Mouse (Mus musculus) left cerebral cortex, adult 2 months (tissue): ENCODE measurements around the gene Trh. TPM values are rescaled to one million over a fixed set of nuclear protein-coding genes. Genes with fewer than 3 reads are reported as not detected.

Experiments
- DNase-seq, 2 experiments: peaks; one replicate each; pipeline ENCODE4 v3.0.0; 2021 to 2022; ENCODE audit warnings: low spot score in 2 of 2, mixed read lengths in 1 of 2; ENCODE audit errors: extremely low spot score in 1 of 2
- H3K27ac ChIP-seq: fragments of 200-600 bp; 2 replicates; pipeline ENCODE4 v1.8.1; 2022
- H3K4me3 ChIP-seq: fragments of 200-600 bp; 2 replicates; pipeline ENCODE4 v1.8.1; 2022
- CTCF ChIP-seq: fragments of 200-600 bp; IDR thresholded peaks from 2 replicates; pipeline ENCODE4 v1.8.1; 2022; ENCODE audit warnings: antibody characterized with exemption, mild to moderate bottlenecking, moderate library complexity
- intact Hi-C: fragments of 180-260 bp; cut with DNase I; formaldehyde crosslinking; loops from one replicate; pipeline ENCODE4 v1.15.1; 2025
- total RNA-seq, 2 experiments: library from RNA; stranded (reverse); gene quantifications; 2 replicates each; pipeline ENCODE4 v1.2.3; 2021

Trh gene
- total RNA-seq, 2 experiments from 2014 or later, result 8.0 to 8.5 TPM

DNA sequence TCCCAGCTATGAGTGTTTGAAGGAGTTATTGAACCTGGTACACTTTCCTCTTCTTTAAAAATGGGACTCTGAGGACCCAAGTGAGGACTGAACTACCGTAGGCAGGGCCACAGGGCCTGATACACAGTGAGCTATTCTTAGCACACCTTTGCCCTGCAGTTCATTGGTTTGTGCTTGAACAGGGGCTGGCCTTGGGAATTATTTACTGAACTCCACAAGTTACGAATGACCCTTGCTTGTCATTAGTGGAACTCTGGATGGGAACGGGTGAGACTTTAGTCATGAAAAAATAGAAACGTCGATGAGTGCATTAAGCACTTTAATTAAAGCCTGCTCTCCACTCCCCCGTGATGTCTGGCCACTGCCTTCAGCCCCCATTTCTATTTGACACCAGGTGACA, 22.8 kb downstream of the Trh start:
- no peak for DNase-seq
- H3K4me3 ChIP-seq, result no peak overlapping the region
- intact Hi-C loops, result no loop called here
- H3K27ac ChIP-seq, result no peak overlapping the region
- TF ChIP-seq CTCF, result no peak

DNA sequence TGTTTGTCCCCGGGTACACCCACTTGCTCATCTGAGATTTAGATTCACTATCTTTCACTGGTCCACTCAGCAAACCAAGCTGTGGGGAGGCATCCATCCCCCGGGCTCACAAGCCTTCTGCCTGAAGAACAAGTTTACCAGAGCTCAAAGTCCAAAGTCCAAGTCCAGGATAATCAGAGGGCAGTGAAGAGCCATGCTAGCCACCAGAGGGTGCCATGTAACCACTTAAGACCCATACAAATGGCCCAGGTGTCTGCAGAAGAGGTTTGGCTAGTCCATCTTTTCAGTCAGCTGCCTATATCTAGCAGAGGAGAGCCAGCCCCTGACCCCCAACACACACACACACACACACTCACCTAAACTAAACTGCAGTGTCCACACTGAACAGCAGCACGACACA, 25.0 kb downstream of the Trh start:
- no peak overlapping the region for H3K4me3 ChIP-seq
- intact Hi-C loops, result loop anchor here (1.0 to 5.0 kb wide), 2 partner anchors 50 to 523 kb away; no protein-coding TSS in a partner anchor
- DNase-seq, result peak; percentile 42 to 58
- TF ChIP-seq CTCF, result peak; percentile 70
- no peak overlapping the region for H3K27ac ChIP-seq

DNA sequence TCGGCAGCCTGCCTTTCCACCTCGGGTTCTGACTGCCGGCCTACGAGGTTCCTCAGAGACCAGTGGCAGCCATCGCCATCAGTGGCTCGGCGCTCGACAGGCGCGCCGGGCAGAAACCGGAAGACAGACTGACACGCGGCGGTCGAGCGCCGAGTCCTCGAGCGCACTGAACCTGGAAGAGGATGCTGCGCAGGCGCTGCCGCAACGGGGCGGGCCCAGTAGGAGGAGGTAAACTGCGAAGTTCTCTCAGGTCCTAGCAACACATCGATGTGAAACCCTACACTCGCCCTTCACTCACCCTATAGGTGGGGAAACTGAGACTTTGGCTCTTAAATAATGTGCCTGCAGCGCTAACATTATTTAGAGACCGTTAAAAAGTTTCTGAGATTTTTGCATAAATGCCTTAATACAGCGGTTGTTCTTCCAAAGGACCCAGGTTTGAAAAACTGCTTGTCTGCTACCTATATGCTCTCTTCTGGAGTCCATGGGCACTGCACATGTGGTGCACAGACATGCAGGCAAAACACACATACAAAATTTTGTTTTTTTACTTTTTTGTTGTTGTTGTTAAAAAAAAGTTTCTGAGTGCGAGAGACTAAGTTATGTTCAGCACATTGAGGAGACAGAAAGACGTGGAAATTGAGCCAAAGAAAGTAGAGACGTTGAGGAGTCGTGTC, 29.5 kb downstream of the Trh start, which contains the start of gene Rbsn:
TSS of gene Rbsn (minus strand) at position 153 of the 677 bp plus-strand sequence.
- Histone ChIP-seq H3K4me3 (peak within 1 kb of the TSS; percentile 86), H3K27ac (peak within 1 kb of the TSS; percentile 89)
- peak; percentile 26 for TF ChIP-seq CTCF
- intact Hi-C loops, result loop anchor here (5.0 kb wide), 1 partner anchor 527 kb away; no protein-coding TSS in a partner anchor
- peak; percentile 90 to 92 for DNase-seq

DNA sequence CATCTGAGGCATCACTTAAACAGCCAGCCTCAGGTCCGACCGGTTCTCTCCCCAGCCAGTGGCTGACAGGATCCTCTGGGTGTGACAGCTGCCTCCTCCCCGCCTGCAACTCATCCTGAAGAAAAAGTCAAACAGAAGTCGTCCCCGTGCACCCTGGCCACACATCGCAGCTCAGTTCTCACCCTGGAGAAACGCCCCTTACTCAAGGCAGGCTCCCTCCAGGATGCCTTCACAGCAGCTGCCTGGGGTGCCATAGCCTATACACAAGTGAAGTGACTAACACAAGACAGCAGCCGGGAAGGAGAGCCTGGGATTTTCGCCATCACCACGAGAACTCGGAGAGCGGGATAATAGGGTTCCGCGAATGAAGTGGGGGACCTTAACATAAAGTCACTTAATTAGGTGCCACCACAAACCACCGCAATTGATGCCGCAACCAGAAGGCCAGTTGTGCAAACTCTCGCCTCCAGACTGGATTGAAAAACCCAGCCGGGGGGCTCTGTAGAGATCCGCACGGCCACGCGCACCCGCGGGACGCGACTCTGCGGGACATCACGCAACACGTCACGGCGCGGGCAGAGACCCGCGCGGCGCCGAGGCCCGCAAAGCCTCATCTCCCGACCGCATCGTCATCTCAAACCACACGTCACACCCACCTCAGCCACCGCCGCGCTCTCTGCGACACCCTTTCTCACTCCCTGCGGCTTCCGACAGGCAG, 30.2 kb downstream of the Trh start:
- intact Hi-C loops, result no loop called here
- Histone ChIP-seq H3K27ac (peak overlapping the region; percentile 89), H3K4me3 (peak overlapping the region; percentile 86)
- TF ChIP-seq CTCF, result no peak
- DNase-seq, result no peak

DNA sequence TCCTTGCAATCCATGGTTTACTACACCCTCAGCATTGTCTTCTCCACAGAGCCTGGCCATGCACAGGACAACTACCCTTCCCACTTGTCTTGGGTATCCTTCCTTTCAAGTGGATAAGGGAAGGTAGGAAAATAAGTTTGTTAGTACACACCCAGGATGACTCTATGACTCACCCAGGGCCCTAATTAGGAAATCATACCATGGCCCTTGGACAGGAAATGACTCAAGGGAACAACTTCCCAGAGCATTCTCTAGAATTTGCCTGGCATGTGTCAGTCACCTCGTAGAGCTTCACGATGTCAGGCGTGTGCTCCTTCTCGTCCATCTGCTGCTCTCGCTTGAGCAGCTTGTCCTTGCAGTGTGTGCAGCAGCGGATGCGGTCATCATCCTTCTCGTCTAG, 45.0 kb downstream of the Trh start:
- no peak overlapping the region for H3K27ac ChIP-seq
- no peak for TF ChIP-seq CTCF
- H3K4me3 ChIP-seq, result no peak overlapping the region
- intact Hi-C loops, result no loop called here
- no peak for DNase-seq

Other genes with a start within 250 kb of the Trh start
- 100 to 1,000 TPM in 1 of 2 experiments, 10 to 100 TPM in 1; 98.6 to 107 TPM for gene Nr2c2, start 153.3 kb downstream of the Trh start, total RNA-seq
- gene Mrps25, start 60.6 kb downstream of the Trh start, total RNA-seq, result 10 to 100 TPM; 51.5 to 58.5 TPM
- gene Rbsn, start 29.7 kb downstream of the Trh start, total RNA-seq, result 10 to 100 TPM; 43.8 to 47.1 TPM